Mouse (Mus musculus): ENCODE data around the gene Dcdc2a. TPM values are rescaled to one million over a fixed set of nuclear protein-coding genes. Genes with fewer than 3 reads are reported as not detected.

Dcdc2a gene
- total RNA-seq, 1 experiment from 2014 or later, result 0.33 TPM

GRCm38 (mm10) chr13:25178236-25179001, 122.6 kb downstream of the Dcdc2a start:
- DNase-seq, result no peak

- no peak for DNase-seq
Measured at GRCm38 (mm10) chr13:25186436-25187325, 130.9 kb downstream of the Dcdc2a start.

- DNase-seq, result no peak
Measured at GRCm38 (mm10) chr13:25187326-25187710, 131.5 kb downstream of the Dcdc2a start.

- DNase-seq, result no peak
Measured at GRCm38 (mm10) chr13:25189419-25190144, 133.8 kb downstream of the Dcdc2a start.

- no peak for DNase-seq
Measured at GRCm38 (mm10) chr13:25190218-25190617, 134.4 kb downstream of the Dcdc2a start.

GRCm38 (mm10) chr13:25195706-25196105, 139.9 kb downstream of the Dcdc2a start:
- DNase-seq, result no peak

- DNase-seq, result no peak
Measured at GRCm38 (mm10) chr13:25199916-25200315, 144.1 kb downstream of the Dcdc2a start.

GRCm38 (mm10) chr13:25206950-25207349, 151.1 kb downstream of the Dcdc2a start:
- no peak for DNase-seq

- no peak for DNase-seq
Measured at GRCm38 (mm10) chr13:25218394-25218793, 162.6 kb downstream of the Dcdc2a start.

GRCm38 (mm10) chr13:25220186-25220787, 164.5 kb downstream of the Dcdc2a start:
- DNase-seq, result no peak

- DNase-seq, result no peak
Measured at GRCm38 (mm10) chr13:25251893-25252292, 196.1 kb downstream of the Dcdc2a start.

- DNase-seq, result no peak
Measured at GRCm38 (mm10) chr13:25254478-25255263, 198.9 kb downstream of the Dcdc2a start.

- DNase-seq, result no peak
Measured at GRCm38 (mm10) chr13:25257608-25258007, 201.8 kb downstream of the Dcdc2a start.

Other genes with a start within 250 kb of the Dcdc2a start
- 135 and 157 TPM in 2 replicates for gene Acot13, start 224.5 kb upstream of the Dcdc2a start, total RNA-seq (2021)
- 24.3 and 26.0 TPM in 2 replicates for gene Tdp2, start 224.3 kb upstream of the Dcdc2a start, total RNA-seq (2021)
- gene D130043K22Rik, start 210.9 kb upstream of the Dcdc2a start, total RNA-seq (2021), result 0.83 and 1.3 TPM in 2 replicates
- gene Aldh5a1, start 118.3 kb upstream of the Dcdc2a start, total RNA-seq (2021), result 13.6 and 18.5 TPM in 2 replicates
- gene Gpld1, start 112.9 kb upstream of the Dcdc2a start, total RNA-seq (2021), result 5.1 and 13.5 TPM in 2 replicates
- 59.0 and 63.1 TPM in 2 replicates for gene Mrs2, start 35.6 kb upstream of the Dcdc2a start, total RNA-seq (2021)
- gene Nrsn1, start 214.5 kb downstream of the Dcdc2a start, total RNA-seq (2021), result 3.7 and 4.8 TPM in 2 replicates

All from adrenal gland, postnatal 14 days (tissue).